Mouse (Mus musculus): ENCODE results near the gene Pde4dip. TPM values are rescaled to one million over a fixed set of nuclear protein-coding genes. Genes with fewer than 3 reads are reported as not detected.

The Pde4dip gene
- total RNA-seq, 4 experiments from 2014 or later: 180 to 198 (median 186) TPM

DNA sequence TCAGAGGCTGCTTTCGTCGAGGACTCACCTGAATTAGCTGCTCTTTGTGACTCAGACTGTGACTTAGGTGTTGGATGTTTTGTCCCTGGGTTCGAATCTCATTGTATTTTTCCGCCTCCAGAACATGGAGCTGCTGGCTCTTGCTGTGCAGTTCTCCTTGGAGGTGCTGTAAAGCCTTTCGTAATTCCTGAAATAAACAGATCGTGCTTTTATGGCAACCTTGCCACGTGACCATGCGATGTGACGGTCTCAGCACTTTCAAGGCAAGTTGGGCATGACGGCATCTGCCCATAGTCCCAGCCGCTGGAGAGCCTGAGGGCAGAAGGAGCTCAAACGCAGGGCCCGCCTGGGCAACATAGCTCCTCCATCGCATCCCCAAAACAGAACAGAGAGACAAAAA lies 133.1 kb downstream of the Pde4dip start:
- no peak for DNase-seq (ENCODE audit: low spot score in 2 of 2)

DNA sequence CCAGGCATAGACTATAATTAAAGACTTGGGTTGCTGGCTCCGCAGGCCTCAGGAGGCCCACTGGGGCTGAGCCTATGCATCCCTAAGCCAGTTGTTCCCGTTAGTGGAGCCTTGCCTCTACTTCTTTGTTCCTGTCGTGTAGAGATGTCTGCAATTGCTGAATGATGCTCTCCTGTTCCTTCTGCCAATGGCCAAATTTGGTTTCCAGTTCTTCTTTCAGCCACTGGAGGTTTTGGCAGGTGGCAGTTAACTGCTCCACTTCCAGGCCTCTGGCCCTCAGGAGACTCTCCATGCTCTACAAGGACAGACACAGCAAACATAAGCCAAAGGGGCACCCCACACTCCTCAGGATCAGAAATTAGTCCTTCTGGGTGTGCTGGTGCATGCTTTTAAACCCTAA lies 135.6 kb downstream of the Pde4dip start:
- no peak for DNase-seq (ENCODE audit: low spot score in 2 of 2)

DNA sequence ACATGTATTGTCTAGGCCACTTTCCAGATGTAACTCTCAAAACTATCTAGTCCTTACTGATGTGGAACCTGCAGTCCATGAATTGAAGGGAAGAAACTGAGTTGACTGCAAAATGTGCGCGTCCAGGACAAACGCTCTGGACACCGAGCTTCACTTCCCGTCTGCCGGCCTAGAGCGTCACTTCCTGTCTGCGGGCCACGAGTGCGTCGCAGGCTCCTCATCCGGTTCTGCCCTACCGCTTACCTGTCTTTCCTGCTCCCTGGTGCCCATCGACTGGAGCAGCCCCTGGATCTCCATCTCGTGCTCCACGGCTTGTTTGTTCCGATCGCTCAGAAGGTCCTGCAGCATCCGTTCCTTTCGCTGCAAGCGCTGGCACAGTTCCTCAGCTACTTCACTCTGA lies 136.9 kb downstream of the Pde4dip start:
- no peak for DNase-seq (ENCODE audit: low spot score in 2 of 2)

DNA sequence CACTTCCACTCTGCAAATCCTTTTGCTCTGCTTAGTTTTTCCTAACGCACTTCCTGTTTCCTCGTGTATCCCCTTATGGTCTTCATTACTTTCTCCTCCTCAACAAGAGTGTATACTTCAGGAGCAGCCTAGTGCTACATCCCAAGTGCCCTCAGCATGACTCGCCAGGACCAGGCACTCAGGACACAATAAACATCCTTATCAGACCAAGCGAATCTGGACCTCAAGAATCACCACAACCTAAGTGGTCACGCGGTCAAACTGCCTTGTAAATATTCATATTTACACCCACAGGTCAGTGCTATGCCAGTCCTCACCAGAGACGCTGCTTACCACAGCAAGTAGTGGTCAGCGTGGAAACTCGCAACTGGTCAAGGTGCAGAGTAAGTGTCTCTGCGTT lies 139.7 kb downstream of the Pde4dip start:
- no peak for DNase-seq (ENCODE audit: low spot score in 2 of 2)

DNA sequence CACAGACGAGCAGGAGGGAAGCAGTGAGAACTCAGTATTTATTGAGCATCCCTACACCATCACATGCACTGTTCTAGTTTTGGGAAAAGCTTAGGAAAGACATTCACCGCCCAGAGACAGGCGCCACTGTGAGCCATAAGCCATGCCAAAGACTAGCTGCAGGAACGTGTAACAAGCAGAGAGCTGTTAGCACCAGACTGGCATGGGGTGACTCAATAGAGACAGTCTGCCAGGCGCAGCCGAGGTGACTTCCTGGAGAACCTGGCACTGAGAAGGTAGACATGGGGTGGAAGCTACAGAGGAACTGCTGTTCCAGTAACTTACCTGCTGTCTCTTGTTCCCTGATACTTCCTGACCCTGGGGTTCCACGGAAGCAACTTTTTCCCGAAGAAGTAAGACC lies 145.7 kb downstream of the Pde4dip start:
- DNase-seq (ENCODE audit: low spot score in 2 of 2): no peak

- DNase-seq (ENCODE audit: low spot score in 2 of 2): no peak
These were observed 152.9 kb downstream of the Pde4dip start for GRCm38 (mm10) chr3:97735575-97735974.

GRCm38 (mm10) chr3:97734259-97734658 lies 154.2 kb downstream of the Pde4dip start:
- DNase-seq (ENCODE audit: low spot score in 2 of 2): no peak

DNA sequence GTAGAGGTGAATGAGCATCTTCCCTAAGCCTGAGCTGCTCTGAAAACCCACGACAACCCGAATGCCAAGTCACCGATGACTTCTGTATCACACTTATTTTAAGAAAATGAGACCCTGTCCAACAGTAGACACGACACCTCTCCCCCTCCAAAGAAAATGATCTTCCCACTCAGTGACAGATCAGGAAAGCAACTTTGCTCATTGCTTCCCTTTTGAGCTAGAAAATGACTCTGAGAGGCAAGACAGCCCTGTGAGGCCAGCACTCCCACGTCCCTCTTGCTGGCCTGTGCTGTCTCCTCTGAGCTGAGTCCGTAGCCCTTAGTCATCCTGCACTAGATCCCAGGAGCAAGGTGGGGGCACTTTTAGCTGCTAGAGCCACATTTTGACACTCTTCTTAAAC lies 155.9 kb downstream of the Pde4dip start:
- peak in 1 of 2 experiments; percentile 44 for DNase-seq (ENCODE audit: low spot score in 2 of 2)

DNA sequence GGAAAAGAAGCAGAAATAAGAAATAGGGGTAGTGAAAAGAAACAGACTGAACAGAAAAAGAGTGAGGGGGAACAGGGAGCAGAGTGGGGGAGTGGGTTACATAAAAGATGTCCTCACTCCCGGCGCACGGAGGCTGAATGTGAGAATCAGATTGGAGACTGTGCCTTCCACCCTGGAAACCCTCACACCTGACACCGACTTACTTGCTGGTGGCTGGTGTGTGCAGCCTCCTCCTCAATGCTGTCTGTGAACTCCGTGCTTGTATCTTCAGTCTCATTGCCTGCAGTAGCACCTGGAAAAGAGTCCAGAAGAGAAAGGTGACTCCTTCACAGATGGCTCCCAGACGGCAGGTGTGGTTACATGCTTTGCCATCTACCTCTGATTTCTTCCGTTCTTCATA lies 157.9 kb downstream of the Pde4dip start:
- no peak for DNase-seq (ENCODE audit: low spot score in 2 of 2)

GRCm38 (mm10) chr3:97730131-97730530 lies 158.4 kb downstream of the Pde4dip start:
- DNase-seq (ENCODE audit: low spot score in 2 of 2): no peak

GRCm38 (mm10) chr3:97727801-97728200 lies 160.7 kb downstream of the Pde4dip start:
- no peak for DNase-seq (ENCODE audit: low spot score in 2 of 2)

DNA sequence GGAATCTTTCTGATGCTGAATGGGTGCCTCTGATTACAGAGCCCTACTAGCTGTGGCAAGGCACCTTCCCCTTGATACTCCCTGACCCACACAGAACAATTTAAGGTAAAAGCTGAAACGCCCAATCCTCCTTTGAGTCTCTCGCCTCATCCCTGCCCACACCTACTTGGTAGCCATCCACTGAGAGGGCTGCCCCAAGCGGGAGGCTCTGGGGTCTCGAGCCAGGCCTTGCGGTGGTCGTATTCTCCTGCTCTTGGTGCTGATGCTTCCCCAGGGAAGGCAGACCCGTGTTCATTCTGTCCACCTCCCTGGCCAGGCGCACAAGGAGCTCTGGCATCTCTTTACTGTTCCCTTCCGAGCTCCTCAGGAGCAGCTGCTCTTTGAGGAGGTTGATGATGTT lies 169.4 kb downstream of the Pde4dip start:
- no peak for DNase-seq (ENCODE audit: low spot score in 2 of 2)

GRCm38 (mm10) chr3:97715922-97716321 lies 172.6 kb downstream of the Pde4dip start:
- DNase-seq (ENCODE audit: low spot score in 2 of 2): no peak

DNA sequence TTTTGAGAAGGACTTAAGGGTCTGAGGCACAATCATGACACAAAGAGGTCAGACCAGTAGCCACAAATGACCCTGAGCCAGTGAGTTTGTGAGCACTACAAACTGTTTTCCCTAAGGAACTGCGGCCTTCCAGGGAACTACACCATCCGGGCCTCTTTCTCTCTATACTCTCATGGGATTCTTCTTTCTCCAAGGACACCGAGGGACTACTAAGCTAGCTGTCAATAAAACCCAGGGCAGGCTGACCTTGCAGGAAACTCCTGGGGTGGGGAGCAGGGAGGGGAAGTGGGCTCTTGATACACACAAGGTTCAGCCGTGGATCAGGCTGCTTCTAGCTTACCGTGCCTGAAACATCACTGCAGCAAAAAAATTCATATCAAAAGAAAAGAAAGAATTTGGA lies 177.6 kb downstream of the Pde4dip start:
- no peak for DNase-seq (ENCODE audit: low spot score in 2 of 2)

DNA sequence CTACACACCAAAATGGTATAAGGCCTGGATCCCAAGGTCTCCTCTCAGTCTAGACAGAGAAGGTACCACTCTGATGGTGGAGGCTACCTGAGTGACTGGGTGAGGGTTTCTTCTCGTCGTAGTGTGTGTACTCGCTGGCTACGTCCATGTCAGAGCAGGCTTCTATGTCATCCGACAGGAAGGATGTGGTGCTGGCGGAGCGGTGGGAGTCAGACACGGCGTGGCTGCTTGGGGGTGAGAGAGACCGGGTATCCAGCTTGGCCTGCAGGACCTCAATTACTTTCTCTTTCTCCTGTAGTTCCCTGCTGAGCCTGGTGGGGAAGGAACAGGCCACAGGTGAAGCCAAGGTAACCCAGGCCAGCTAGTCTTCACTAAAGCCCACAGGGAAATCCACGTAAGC lies 178.4 kb downstream of the Pde4dip start:
- DNase-seq (ENCODE audit: low spot score in 2 of 2): no peak

DNA sequence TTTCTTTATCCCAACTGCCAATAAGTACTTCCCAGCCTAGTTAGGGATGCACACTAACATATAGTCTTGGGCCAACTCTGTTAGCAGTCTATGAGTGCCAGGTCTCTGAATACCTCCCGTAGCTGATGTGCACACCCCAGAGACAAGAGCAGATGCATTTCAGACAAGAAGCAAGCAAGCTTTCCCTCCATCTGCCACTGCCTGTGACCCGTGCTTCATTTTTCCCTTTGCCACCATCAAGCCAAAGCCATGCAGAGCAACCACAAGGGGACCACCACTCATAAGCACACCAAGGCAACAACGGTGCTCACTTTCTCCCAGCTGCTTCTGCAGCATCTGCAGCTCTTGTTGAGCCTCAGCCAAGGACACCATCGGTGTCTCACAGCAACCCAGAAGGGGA lies 181.9 kb downstream of the Pde4dip start:
- no peak for DNase-seq (ENCODE audit: low spot score in 2 of 2)

DNA sequence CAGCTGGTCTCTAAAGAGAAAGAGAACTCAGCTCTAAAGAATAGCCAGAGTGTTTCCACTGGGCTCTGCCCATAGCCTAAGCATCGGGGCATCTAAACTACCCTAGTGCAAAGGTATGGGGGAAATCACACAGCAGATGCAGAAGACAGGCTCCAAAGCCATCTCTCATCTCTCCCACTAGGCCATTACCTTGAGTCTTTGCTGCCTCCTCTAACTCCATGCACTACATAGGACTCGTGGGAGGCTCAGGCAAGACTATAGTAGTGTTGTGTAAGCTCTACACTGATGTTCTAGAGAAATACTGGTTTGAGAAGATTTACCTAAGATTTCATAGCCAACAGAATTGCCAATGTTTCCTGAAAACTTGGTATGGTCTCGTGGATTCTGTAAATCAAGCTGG lies 183.0 kb downstream of the Pde4dip start:
- DNase-seq (ENCODE audit: low spot score in 2 of 2): no peak

DNA sequence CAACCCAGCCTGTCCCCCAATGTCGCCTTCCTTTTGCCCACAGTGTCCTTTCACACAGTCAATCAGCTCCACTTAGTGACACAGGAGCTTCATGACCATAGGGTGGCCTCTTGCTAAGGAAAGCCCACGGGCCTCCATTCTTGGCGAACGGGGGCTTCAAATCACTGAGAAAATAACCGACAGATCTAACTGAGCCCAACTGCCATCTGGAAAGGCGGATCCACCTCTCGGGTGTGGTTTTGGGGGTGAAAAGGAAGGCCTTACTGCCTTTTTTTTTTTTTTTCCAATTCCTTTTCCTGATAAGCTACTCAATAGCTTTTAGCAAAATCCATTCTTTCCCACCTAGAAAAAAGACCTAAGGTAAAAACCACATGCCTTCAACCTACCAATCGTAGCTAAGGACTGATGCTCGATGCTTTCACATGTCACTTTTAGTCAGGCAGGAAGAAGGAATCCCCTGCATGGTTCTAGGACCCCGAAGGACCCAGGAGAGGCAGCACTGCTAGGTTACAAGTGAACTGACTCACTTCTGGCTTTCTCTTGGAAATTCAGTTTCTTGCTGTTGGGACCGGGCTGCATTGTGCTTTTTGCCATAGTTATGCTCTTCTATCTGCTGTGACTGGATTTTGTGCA lies 185.9 kb downstream of the Pde4dip start:
- DNase-seq (ENCODE audit: low spot score in 2 of 2): no peak

DNA sequence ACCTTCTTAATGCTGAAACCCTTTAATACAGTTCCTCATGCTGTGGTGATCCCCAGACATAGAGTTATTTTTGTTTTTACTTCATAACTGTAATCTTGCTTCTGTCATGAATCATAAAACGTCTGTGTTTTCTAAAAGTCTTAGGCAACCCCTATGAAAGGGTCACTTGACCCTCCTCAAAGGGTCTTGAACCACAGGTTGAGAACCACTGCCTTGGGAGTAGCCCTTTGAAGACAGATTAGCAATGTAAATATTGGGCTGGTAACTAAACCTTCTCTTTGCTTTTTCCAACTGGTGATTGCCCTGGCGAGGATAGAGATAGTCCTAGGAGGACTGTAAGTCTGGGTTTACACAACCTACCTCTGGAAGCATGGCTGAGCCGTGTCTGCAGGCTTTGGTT lies 187.3 kb downstream of the Pde4dip start:
- no peak for DNase-seq (ENCODE audit: low spot score in 2 of 2)

DNA sequence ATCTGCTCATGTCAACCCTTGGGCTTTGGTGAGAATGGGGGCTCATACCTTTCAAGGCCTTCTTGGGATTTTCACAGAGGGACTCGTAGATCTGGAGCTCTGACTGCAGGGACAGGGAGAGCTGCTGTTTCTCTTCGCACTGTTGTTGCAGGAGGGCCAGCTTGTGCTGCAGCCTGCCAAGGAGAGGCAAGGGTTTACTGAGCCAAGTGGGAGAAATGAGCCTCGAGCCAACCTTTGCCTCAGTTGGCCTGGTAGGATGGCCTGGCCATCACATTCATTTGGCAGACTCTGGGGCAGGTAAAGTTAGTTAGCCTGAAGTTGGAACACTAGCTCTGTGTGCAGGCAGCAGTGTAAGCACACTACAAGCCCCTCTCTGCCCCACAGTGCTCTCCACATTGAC lies 189.4 kb downstream of the Pde4dip start:
- no peak for DNase-seq (ENCODE audit: low spot score in 2 of 2)

- no peak for DNase-seq (ENCODE audit: low spot score in 2 of 2)
These were observed 191.2 kb downstream of the Pde4dip start for GRCm38 (mm10) chr3:97697291-97697690.

GRCm38 (mm10) chr3:97696866-97697265 lies 191.6 kb downstream of the Pde4dip start:
- DNase-seq (ENCODE audit: low spot score in 2 of 2): no peak

- DNase-seq (ENCODE audit: low spot score in 2 of 2): no peak
These were observed 194.7 kb downstream of the Pde4dip start for GRCm38 (mm10) chr3:97693806-97694205.

DNA sequence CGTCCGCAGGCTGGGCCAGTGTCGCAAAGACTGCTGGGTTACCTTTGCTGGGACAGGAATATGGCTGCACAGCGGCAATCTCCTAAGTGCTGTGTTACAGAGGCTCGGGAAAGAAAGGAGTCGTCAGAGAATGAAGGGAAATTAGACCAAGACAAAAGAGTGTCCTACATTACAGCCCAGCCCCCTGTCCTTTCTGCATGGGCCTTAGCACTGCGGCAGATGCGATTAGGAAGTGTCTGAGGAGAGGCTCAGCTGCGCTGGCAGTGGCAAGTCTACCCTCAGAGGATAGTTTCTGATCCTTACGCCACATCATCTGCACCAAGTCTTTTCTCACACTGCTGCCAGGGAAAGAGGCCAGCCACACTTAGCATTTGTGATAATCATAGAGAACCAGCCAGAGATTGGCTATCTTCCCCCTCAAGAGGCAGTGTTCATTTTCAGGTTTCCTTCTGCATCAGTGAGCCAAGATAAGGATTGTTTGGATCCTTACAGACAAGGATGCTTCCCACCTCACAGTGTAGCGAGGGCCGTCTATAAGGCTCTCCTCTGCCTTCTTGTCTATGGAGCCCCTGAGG lies 197.0 kb downstream of the Pde4dip start:
- peak in 1 of 2 experiments; percentile 35 for DNase-seq (ENCODE audit: low spot score in 2 of 2)

All from left cerebral cortex, adult 8-10 months (tissue).